Mouse (Mus musculus) liver, postnatal 0 days (tissue): ENCODE results near the gene Dmap1.
A peak's percentile ranks its signal among the peaks of the same experiment; 100 is the strongest.

Experiments
- CTCF ChIP-seq: sonication (generic); IDR thresholded peaks from 2 replicates; pipeline ENCODE4 v1.5.1; 2016; ENCODE audit warnings: antibody characterized with exemption, low read depth
- EP300 ChIP-seq: IDR thresholded peaks from 2 replicates; pipeline ENCODE4 v1.6.1; 2016; ENCODE audit warnings: antibody characterized with exemption, low read depth, mild to moderate bottlenecking

- TF ChIP-seq EP300 = 0 out of 2 replicates have a peak, but pooled peaks have one; percentile 7
- TF ChIP-seq CTCF = no peak
These were observed 390 bp upstream of the Dmap1 start for GRCm38 (mm10) chr4:117682463-117682862.
